Mouse (Mus musculus) 3T3-L1 (cell line): Measurements from ENCODE around the gene Tmem209.

Experiments
- DNase-seq: peaks from one replicate; pipeline ENCODE4 v3.0.0-alpha.2; 2015; ENCODE audit warnings: low read depth, low spot score

Tmem209 gene

GRCm38 (mm10) chr6:30462822-30463221, 46.8 kb downstream of the Tmem209 start:
- DNase-seq = peak; percentile 10

DNA sequence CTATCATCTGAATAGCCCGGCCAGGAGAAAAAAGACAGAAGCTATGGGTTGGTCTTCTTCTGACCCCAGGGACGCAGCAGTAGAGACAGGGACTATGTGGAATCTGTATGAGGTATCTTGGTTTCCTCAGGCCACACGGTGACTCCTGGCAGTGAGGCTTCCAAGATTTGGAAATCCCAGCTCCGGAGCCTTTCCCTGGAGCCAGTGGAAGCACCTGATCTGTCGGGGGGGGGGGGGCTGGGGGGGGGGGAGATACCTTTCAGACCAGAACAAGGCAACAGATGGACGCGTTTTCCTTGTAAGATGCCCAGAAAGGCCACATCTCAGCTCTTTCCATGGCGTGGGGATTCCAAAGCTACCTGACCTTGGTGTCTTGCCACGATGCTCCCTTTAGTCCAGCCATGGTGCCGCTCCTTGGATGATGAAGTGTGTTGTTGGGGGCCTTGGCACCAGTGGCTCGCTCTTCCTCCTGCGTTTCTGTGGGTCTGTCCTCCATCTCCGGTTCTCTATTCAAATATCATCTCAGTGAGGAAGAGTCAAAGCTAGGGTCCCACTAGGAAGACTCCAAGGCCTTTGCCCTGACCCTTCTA, 47.7 kb downstream of the Tmem209 start:
- no peak for DNase-seq

- no peak for DNase-seq
These were observed 48.7 kb downstream of the Tmem209 start for GRCm38 (mm10) chr6:30460750-30461446.

DNA sequence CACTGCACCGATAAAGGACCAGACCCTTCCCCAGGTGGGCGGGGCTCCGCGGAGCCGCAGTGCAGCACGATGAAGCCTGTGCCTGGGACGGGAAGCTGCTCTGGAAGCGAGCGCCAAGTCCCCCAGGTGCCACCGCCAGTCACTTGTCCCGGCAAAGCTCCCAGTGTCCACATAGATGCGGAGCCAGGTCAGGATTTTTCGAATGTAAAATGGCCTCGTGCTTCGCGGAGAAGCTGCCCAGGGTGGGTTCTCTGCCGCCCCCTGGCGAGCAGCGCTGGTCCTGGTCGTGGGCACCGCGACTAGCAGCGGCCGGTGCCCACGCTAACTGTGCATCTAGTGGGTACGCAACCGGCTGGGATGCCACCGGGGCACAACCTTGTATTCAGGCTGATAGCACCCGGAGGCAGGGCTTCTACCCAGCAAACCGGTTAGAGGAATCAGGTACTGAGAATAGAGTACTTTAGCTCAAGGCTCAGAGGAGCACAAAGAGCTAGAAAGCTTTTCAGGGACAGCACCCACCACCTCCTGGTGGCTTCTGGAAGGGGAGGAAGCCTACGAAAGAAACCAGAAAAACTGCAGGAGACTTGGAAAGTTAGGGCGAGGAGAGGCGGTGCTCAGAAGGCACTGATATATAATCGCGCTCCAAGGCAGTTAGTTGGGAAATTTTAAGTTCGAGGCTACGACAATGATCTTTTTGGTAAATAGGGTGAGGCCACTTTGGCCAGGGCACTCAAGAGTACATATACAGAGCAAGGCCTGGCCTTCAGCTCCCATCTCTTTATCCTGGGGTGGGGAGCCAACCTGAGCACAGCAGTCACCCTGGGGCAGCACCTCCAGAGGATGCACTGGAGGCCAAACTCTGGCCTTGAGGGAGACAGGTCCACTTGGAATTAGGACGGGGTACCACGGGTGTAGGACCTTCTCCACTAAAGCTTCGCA, 49.5 kb downstream of the Tmem209 start:
- DNase-seq = no peak

GRCm38 (mm10) chr6:30459056-30459747, 50.4 kb downstream of the Tmem209 start:
- no peak for DNase-seq

- DNase-seq = no peak
These were observed 51.0 kb downstream of the Tmem209 start for GRCm38 (mm10) chr6:30458626-30459025.

DNA sequence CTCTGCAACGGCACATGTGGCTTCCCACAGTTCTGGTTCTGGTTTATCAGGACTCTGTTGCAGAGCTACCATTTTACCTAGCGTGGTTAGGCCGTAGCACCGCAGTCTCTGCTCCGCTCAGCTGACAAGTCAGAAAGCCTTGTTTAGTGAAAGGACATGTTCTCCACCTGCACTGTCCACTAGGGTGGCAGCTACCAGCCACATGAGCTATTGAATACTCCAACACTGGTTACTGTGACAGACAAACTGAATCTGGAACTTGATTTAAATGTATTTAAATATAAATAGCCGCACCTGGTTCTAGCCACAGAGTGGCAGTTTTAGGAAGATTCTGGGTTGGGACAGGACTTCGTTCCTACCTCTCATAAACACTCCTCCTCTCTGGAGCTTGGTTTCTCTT, 52.6 kb downstream of the Tmem209 start:
- DNase-seq = no peak

DNA sequence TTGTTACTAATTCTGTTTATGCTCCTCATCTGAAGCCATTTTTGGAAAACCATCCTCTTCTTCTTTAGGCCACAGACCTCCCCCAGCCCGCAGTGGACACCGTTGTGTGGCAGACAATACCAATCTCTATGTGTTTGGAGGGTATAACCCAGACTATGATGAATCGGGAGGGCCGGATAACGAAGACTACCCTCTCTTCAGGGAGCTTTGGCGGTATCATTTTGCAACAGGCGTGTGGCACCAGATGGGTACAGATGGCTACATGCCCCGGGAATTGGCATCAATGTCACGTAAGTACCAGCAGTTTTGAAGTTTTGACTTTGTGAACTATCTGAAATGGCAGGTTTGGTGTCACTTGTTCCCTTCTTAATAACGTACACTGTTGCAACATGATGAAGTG, 70.0 kb downstream of the Tmem209 start:
- DNase-seq = no peak

- DNase-seq = no peak
These were observed 72.5 kb downstream of the Tmem209 start for GRCm38 (mm10) chr6:30437054-30437453.

GRCm38 (mm10) chr6:30436476-30436875, 73.1 kb downstream of the Tmem209 start:
- DNase-seq = no peak

GRCm38 (mm10) chr6:30432461-30433192, 77.0 kb downstream of the Tmem209 start:
- DNase-seq = peak; percentile 81
